Mouse (Mus musculus): ENCODE data around the gene Cobl. TPM values are rescaled to one million over a fixed set of nuclear protein-coding genes. Genes with fewer than 3 reads are reported as not detected.

The Cobl gene
- polyA plus RNA-seq, 1 experiment from 2014 or later, result 1.1 TPM

DNA sequence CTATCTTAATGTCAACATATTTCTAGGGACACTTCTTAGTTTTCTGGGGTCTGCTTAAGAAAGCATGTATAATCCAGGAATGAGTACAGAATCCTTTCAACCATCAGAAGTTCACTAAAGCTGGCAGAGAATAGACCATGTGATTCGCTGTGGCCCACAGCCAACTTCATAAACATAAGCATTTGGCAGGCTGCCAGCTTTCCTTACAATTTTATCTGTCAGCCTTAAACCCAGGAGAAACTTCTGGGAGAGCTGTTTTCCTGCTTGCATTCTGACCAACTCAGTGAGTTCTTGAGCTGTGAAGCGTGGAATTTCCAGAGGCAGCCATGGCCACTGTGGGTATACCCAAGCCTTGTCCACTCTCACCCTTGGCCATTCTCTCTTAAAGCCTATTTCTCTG, 132.8 kb downstream of the Cobl start:
- no peaks in the 10 kb centered on the region for H3K9me3 ChIP-seq (ENCODE audit: control insufficient read depth, low read length)
- no peak overlapping the region for H3K4me3 ChIP-seq (ENCODE audit: low read depth, low read length)
- no peaks in the 10 kb centered on the region for H3K4me1 ChIP-seq (ENCODE audit: control insufficient read depth, insufficient read depth, low read length)
- 88% methylated on average over 2 of the region's 2 CpGs for WGBS
- no peak for ATAC-seq (ENCODE audit: insufficient number of reproducible peaks, low FRiP score, low TSS enrichment, low read depth)
- no peak overlapping the region for H3K9ac ChIP-seq (ENCODE audit: low read length)
- H3K27ac ChIP-seq (replicated peaks; ENCODE audit: low read depth, low read length), result no peak overlapping the region
- no peaks in the 10 kb centered on the region for H3K27me3 ChIP-seq (ENCODE audit: control insufficient read depth, insufficient read depth, low read length)
- no peaks in the 10 kb centered on the region for H3K36me3 ChIP-seq (ENCODE audit: control insufficient read depth, insufficient read depth, low read length)
- DNase-seq (ENCODE audit: low spot score), result no peak
- no peak overlapping the region for H3K4me2 ChIP-seq (ENCODE audit: low read depth, severe bottlenecking)

DNA sequence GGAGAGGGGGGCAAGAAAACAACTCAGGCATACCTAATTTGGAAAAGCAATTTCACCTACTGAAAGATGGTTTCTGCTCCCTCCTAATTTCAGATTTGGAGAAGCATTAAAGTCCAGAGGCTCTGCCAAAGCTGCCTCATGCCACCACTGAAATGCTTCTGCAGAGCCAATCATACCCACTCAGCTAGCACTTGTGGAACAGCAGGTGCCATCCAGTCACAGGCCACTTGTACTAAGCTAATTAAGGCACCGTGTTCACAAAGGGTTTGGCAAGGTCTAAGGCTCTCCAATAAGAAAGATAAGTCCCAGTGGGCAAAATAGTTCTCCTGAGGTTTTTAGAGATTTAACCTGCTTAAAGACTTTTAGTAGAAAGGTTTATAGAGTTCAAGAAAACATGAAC, 143.3 kb downstream of the Cobl start:
- DNase-seq (ENCODE audit: low spot score), result no peak
- 85% methylated on average over 1 of the region's 1 CpGs for WGBS
- Histone ChIP-seq H3K4me1 (ENCODE audit: control insufficient read depth, insufficient read depth, low read length) (no peaks in the 10 kb centered on the region), H3K36me3 (ENCODE audit: control insufficient read depth, insufficient read depth, low read length) (no peaks in the 10 kb centered on the region), H3K4me3 (ENCODE audit: low read depth, low read length) (no peak overlapping the region), H3K9ac (ENCODE audit: low read length) (no peak overlapping the region), H3K27ac (replicated peaks; ENCODE audit: low read depth, low read length) (no peak overlapping the region), H3K27me3 (ENCODE audit: control insufficient read depth, insufficient read depth, low read length) (no peaks in the 10 kb centered on the region), H3K4me2 (ENCODE audit: low read depth, severe bottlenecking) (no peak overlapping the region), H3K9me3 (ENCODE audit: control insufficient read depth, low read length) (no peaks in the 10 kb centered on the region)
- no peak for ATAC-seq (ENCODE audit: insufficient number of reproducible peaks, low FRiP score, low TSS enrichment, low read depth)

DNA sequence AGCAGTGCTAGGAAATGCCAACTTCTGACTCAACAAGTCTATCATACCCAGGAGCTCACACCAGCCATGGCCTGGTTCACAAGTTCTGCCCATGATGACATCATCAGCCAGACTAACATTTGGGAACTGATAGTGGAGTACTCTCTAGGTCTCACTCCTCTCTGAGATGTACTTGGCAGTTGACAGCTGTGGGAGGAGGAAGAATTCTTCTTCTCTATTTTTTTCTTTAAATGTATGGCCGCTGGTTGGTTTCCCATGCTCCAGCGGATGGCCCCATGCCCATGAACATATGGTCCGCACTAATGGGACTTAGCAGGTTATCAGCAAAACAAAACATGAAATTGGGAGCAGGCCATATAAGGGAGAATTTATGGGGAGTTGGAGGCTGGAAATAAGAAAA, 145.4 kb downstream of the Cobl start:
- no peak for DNase-seq (ENCODE audit: low spot score)
- WGBS, result 94% methylated on average over 3 of the region's 3 CpGs
- H3K4me1 ChIP-seq (ENCODE audit: control insufficient read depth, insufficient read depth, low read length), result no peaks in the 10 kb centered on the region

DNA sequence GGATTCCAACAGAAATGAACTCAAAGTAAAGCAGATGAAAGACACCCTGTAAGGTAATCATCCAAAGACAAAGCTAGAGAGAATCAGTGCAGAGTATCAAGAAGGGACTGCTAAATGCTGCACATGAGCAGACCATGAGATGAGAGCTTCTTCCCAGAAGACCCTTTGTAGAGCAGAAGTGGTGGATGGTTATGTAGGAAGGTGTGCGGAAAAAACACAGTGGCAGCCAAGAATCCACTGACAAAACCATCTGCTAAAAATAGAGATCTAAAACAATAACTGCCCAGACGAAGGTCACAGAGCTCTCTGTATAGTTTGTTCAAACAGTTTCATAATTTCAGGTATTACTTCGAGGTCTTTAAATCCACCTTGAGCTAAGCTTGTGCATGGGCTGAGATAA, 149.1 kb downstream of the Cobl start:
- Histone ChIP-seq H3K27me3 (ENCODE audit: control insufficient read depth, insufficient read depth, low read length) (no peaks in the 10 kb centered on the region), H3K4me3 (ENCODE audit: low read depth, low read length) (no peak overlapping the region), H3K4me1 (ENCODE audit: control insufficient read depth, insufficient read depth, low read length) (no peaks in the 10 kb centered on the region), H3K9ac (ENCODE audit: low read length) (no peak overlapping the region), H3K9me3 (ENCODE audit: control insufficient read depth, low read length) (no peaks in the 10 kb centered on the region), H3K27ac (replicated peaks; ENCODE audit: low read depth, low read length) (no peak overlapping the region), H3K36me3 (ENCODE audit: control insufficient read depth, insufficient read depth, low read length) (no peaks in the 10 kb centered on the region), H3K4me2 (ENCODE audit: low read depth, severe bottlenecking) (no peak overlapping the region)
- DNase-seq (ENCODE audit: low spot score) (no peak), ATAC-seq (ENCODE audit: insufficient number of reproducible peaks, low FRiP score, low TSS enrichment, low read depth) (no peak)
- 86% methylated on average over 3 of the region's 3 CpGs for WGBS

More for the DNA sequence above, 145.4 kb downstream of the Cobl start:
- Histone ChIP-seq H3K4me2 (ENCODE audit: low read depth, severe bottlenecking) (no peak overlapping the region), H3K27me3 (ENCODE audit: control insufficient read depth, insufficient read depth, low read length) (no peaks in the 10 kb centered on the region), H3K36me3 (ENCODE audit: control insufficient read depth, insufficient read depth, low read length) (no peaks in the 10 kb centered on the region), H3K4me3 (ENCODE audit: low read depth, low read length) (no peak overlapping the region), H3K9ac (ENCODE audit: low read length) (no peak overlapping the region), H3K27ac (replicated peaks; ENCODE audit: low read depth, low read length) (no peak overlapping the region), H3K9me3 (ENCODE audit: control insufficient read depth, low read length) (no peaks in the 10 kb centered on the region)
- ATAC-seq (ENCODE audit: insufficient number of reproducible peaks, low FRiP score, low TSS enrichment, low read depth), result no peak

DNA sequence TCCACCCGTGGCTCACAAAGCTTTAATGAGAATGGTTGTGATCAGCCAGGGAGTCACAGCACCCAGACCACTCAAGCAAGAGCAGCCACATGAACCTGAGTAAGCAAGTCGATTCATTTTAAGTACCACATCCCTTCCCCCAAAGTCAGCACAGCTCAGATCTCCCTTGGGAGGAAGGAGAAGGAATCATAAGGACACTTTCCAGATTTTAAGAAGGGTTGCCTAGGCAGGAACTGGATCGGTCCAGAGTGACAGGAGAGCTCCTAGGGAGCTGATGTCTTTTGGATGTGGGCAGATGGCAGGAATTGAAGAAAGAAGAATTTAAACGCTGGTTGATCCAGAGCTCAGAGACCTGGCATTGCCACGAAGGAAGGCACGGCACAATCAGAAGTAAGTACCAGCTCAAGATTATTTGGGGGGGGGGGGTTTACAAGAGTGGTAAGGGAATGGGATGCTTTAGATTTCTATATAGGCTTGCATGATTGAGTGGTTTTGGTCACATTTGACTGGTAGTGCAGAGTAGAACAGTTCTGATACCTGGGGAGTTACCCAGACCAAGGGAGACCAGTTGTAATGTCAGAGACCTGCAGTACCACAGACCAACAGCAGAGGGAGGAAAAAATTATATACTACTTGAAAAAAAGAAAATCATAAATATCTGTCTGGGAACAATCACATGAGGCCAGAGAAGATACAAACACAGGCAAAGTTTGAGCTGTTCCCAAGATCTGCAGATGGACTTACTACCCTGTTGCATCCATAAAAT, 150.3 kb downstream of the Cobl start:
- WGBS, result 81% methylated on average over 6 of the region's 6 CpGs
- H3K27ac ChIP-seq (replicated peaks; ENCODE audit: low read depth, low read length), result no peak overlapping the region
- no peak overlapping the region for H3K9ac ChIP-seq (ENCODE audit: low read length)
- H3K4me2 ChIP-seq (ENCODE audit: low read depth, severe bottlenecking), result no peak overlapping the region
- ATAC-seq (ENCODE audit: insufficient number of reproducible peaks, low FRiP score, low TSS enrichment, low read depth), result no peak
- DNase-seq (ENCODE audit: low spot score), result peak; percentile 31
- no peaks in the 10 kb centered on the region for H3K9me3 ChIP-seq (ENCODE audit: control insufficient read depth, low read length)
- no peaks in the 10 kb centered on the region for H3K27me3 ChIP-seq (ENCODE audit: control insufficient read depth, insufficient read depth, low read length)
- H3K4me1 ChIP-seq (ENCODE audit: control insufficient read depth, insufficient read depth, low read length), result no peaks in the 10 kb centered on the region
- H3K36me3 ChIP-seq (ENCODE audit: control insufficient read depth, insufficient read depth, low read length), result no peaks in the 10 kb centered on the region
- no peak overlapping the region for H3K4me3 ChIP-seq (ENCODE audit: low read depth, low read length)

DNA sequence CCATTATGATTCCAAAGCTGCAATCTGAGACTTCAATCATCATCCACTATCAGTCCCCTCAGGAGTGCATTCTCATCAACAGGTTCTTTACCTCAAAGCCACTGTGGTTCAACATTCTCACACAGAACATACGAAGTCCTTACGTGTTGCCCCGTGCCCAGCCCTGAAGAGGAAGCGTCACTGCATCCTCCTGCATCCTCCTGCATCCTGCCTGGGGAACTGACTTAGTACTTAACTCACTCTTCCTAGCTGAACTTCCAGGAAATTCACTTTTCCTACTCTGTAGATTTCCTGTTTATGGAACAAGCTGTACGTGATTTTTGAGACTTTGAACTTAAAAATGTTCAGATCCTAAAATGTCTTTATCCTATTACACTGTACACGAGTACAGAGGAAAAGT, 153.3 kb downstream of the Cobl start:
- Histone ChIP-seq H3K27me3 (ENCODE audit: control insufficient read depth, insufficient read depth, low read length) (no peaks in the 10 kb centered on the region), H3K9me3 (ENCODE audit: control insufficient read depth, low read length) (no peaks in the 10 kb centered on the region), H3K4me1 (ENCODE audit: control insufficient read depth, insufficient read depth, low read length) (no peaks in the 10 kb centered on the region), H3K9ac (ENCODE audit: low read length) (no peak overlapping the region), H3K27ac (replicated peaks; ENCODE audit: low read depth, low read length) (no peak overlapping the region), H3K36me3 (ENCODE audit: control insufficient read depth, insufficient read depth, low read length) (no peaks in the 10 kb centered on the region), H3K4me2 (ENCODE audit: low read depth, severe bottlenecking) (no peak overlapping the region), H3K4me3 (ENCODE audit: low read depth, low read length) (no peak overlapping the region)
- 85% methylated on average over 6 of the region's 6 CpGs for WGBS
- ATAC-seq (ENCODE audit: insufficient number of reproducible peaks, low FRiP score, low TSS enrichment, low read depth), result no peak
- no peak for DNase-seq (ENCODE audit: low spot score)

DNA sequence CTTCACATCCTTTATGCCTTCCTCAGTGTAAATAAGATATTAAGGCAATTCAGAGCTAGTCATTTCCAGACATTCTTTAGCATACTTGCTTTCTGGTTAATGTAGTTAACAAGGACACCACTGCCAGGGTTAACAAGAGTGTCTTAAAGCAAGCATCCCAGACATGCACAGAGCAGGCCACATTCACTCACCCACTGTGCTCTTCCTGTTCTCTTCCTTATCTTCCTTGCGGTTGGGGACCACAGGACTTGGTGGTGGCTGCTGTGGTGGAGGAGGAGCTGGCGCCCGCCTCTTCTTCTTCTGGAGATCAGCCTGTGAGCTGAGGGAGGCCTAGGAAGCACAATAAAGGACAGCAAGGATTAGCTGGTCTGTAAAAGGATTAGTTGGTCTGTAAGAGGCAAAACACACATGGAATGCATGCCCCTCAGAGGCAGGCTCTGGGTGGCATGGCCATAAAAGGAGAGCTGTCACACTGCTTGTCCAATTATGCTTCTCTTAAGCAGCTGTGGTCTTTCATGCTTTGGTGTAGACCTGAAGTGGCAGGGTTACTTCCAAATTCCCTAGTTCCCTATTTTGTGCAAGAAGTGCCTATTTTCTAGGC, 155.2 kb downstream of the Cobl start:
- ATAC-seq (ENCODE audit: insufficient number of reproducible peaks, low FRiP score, low TSS enrichment, low read depth) (no peak), DNase-seq (ENCODE audit: low spot score) (no peak)
- Histone ChIP-seq H3K4me3 (ENCODE audit: low read depth, low read length) (no peak overlapping the region), H3K9ac (ENCODE audit: low read length) (no peak overlapping the region), H3K4me1 (ENCODE audit: control insufficient read depth, insufficient read depth, low read length) (no peaks in the 10 kb centered on the region), H3K4me2 (ENCODE audit: low read depth, severe bottlenecking) (no peak overlapping the region), H3K27ac (replicated peaks; ENCODE audit: low read depth, low read length) (no peak overlapping the region), H3K27me3 (ENCODE audit: control insufficient read depth, insufficient read depth, low read length) (no peaks in the 10 kb centered on the region), H3K9me3 (ENCODE audit: control insufficient read depth, low read length) (no peaks in the 10 kb centered on the region), H3K36me3 (ENCODE audit: control insufficient read depth, insufficient read depth, low read length) (no peaks in the 10 kb centered on the region)
- 61% methylated on average over 3 of the region's 3 CpGs for WGBS

DNA sequence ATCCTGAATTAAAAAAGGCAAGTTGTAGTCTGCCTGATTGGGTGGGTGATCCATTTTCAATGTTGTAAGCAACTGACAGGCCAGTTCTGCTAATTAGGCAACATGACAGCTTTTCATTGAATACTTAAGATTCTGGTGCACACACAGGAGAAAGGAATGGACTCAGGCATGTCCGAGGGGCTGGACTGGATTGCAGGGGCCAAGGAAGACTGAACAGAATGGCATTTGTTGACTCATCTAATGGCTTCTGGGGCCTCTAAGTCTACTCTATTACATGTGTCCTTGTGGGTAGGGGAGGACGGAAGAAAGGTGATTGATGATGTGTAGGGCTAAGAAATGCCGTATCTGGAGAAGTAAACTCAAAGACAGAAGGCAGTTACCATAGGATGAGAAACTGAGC, 159.9 kb downstream of the Cobl start:
- Histone ChIP-seq H3K36me3 (ENCODE audit: control insufficient read depth, insufficient read depth, low read length) (no peaks in the 10 kb centered on the region), H3K27me3 (ENCODE audit: control insufficient read depth, insufficient read depth, low read length) (no peaks in the 10 kb centered on the region), H3K9ac (ENCODE audit: low read length) (no peak overlapping the region), H3K27ac (replicated peaks; ENCODE audit: low read depth, low read length) (no peak overlapping the region), H3K4me3 (ENCODE audit: low read depth, low read length) (no peak overlapping the region), H3K9me3 (ENCODE audit: control insufficient read depth, low read length) (no peaks in the 10 kb centered on the region), H3K4me1 (ENCODE audit: control insufficient read depth, insufficient read depth, low read length) (no peaks in the 10 kb centered on the region), H3K4me2 (ENCODE audit: low read depth, severe bottlenecking) (no peak overlapping the region)
- DNase-seq (ENCODE audit: low spot score) (no peak), ATAC-seq (ENCODE audit: insufficient number of reproducible peaks, low FRiP score, low TSS enrichment, low read depth) (no peak)
- 71% methylated on average over 3 of the region's 3 CpGs for WGBS

Measured in limb, embryonic 11.5 days (tissue).